In the genomic region with DNA sequence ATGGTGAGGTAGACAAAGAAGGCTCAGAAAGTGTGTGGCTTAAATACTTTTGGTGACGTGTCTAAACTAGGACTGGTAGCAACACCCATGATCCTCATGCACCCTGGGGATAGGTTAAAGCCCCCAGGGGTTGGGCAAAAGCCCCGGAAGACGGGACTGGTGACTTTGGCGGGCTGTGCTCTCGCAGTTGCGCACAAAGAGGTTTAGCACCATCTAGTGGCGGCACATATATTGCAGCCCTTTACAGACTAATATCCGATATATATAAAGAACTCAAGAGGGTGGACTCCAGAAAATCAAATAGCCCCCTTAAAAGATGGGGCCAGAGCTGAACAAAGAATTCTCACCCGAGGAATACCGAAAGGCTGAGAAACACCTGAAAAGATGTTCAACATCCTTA, we compare ENCODE assay signal across 8 mouse cellular contexts. TPM values are rescaled to one million over a fixed set of nuclear protein-coding genes. Genes with fewer than 3 reads are reported as not detected.
DNase-seq lines count a peak whose midpoint lies in the region; ATAC-seq and TF ChIP-seq lines count a peak whose summit lies in the region.
"Not testable (repeated sequence)": the region's sequence is repeated elsewhere in the genome, so short reads cannot be mapped to it uniquely, and the experiment has no call there.

No protein-coding gene starts in this region.

- not testable (repeated sequence) for H3K4me1 ChIP-seq in forebrain, embryonic 13.5 days; liver, postnatal 0 days (ENCODE audit: insufficient read depth); olfactory bulb, adult 2 months (ENCODE audit: control insufficient read depth, insufficient read depth, low read length)

- intact Hi-C loops in heart, postnatal 36 days (cut with DNase I), result loop anchor here (1.0 to 5.0 kb wide), 2 partner anchors 79 to 122 kb away; no protein-coding TSS in a partner anchor

- not testable (repeated sequence) for H3K27ac ChIP-seq in forebrain, embryonic 13.5 days; liver, postnatal 0 days (ENCODE audit: low read depth); olfactory bulb, adult 2 months (ENCODE audit: insufficient read depth, low read depth, low read length)

- peak; percentile 73 for TF ChIP-seq CTCF in liver, postnatal 0 days (IDR thresholded peaks at IDR 0.05; ENCODE audit: low read depth)
- 0 out of 2 replicates have a peak, but pooled peaks have one; percentile 13 for TF ChIP-seq CTCF in olfactory bulb, adult 2 months (IDR thresholded peaks at IDR 0.05; ENCODE audit: insufficient read depth, low read depth, low read length)

- H3K27me3 ChIP-seq in forebrain, embryonic 13.5 days; liver, postnatal 0 days (ENCODE audit: insufficient read depth, low read length): not testable (repeated sequence)

- not testable (repeated sequence) for TF ChIP-seq EP300 in liver, postnatal 0 days (IDR thresholded peaks at IDR 0.05; ENCODE audit: low read depth)

- H3K9ac ChIP-seq in forebrain, embryonic 13.5 days; liver, postnatal 0 days (replicated peaks): not testable (repeated sequence)

- not testable (repeated sequence) for H3K36me3 ChIP-seq in forebrain, embryonic 13.5 days (ENCODE audit: poor library complexity, severe bottlenecking); liver, postnatal 0 days (replicated peaks; ENCODE audit: insufficient read depth, low read length)

- not testable (repeated sequence) for ATAC-seq in forebrain, embryonic 13.5 days; liver, postnatal 0 days

- peak; percentile 67 for DNase-seq in ES-CJ7 (ENCODE audit: low read depth, low spot score)
- DNase-seq in cerebellum, adult 11-12 months, result peak; percentile 5
- DNase-seq in heart, postnatal 36 days, result peak; percentile 33 to 53
- DNase-seq in layer of hippocampus, adult 18-20 months (ENCODE audit: low spot score in 2 of 2), result peak; percentile 9 to 61
- DNase-seq in liver, postnatal 0 days, result peak; percentile 61
- peak; percentile 70 for DNase-seq in thymus, postnatal 0 days (ENCODE audit: low spot score)

- peak overlapping the region; percentile 22; the same call in 1 of the 2 replicates for H3K4me2 ChIP-seq in forebrain, embryonic 13.5 days
- not testable (repeated sequence) for H3K4me2 ChIP-seq in liver, postnatal 0 days (ENCODE audit: low read depth, low read length)

- H3K9me3 ChIP-seq in forebrain, embryonic 13.5 days (replicated peaks); liver, postnatal 0 days (ENCODE audit: low read length): not testable (repeated sequence)

- WGBS in forebrain, embryonic 13.5 days, result 3% methylated on average over 10 of the region's 10 CpGs
- 4% methylated on average over 10 of the region's 10 CpGs for WGBS in liver, postnatal 0 days (ENCODE audit: insufficient replicate concordance)
- 3% methylated on average over 10 of the region's 10 CpGs for WGBS in olfactory bulb, adult 2 months

- not testable (repeated sequence) for H3K4me3 ChIP-seq in forebrain, embryonic 13.5 days; liver, postnatal 0 days (ENCODE audit: low read depth, low read length); olfactory bulb, adult 2 months (ENCODE audit: insufficient read depth, low read depth, low read length)

- not testable (repeated sequence) for TF ChIP-seq POLR2A in olfactory bulb, adult 2 months (IDR thresholded peaks at IDR 0.05; ENCODE audit: insufficient read depth, low read depth, low read length)

RNA-seq across cellular contexts. Expression of a gene that starts 12.3 kb away (rescaled TPM):
- polyA plus RNA-seq in forebrain, embryonic 13.5 days (2015; fragmentation: Nextera tagmentation; extraction: Ambion mirVana), result not detected in 2 replicates
- not detected for total RNA-seq in heart, postnatal 36 days (2021)
- total RNA-seq in layer of hippocampus, adult 18-20 months (2021), result not detected
- polyA plus RNA-seq in liver, postnatal 0 days (2015; fragmentation: Nextera tagmentation; extraction: Ambion mirVana), result not detected in 2 replicates
- polyA plus RNA-seq in olfactory bulb, adult 2 months (2012; ENCODE audit: insufficient read depth, insufficient read length, low replicate concordance, missing spikeins), result not detected in 2 replicates
- polyA plus RNA-seq in thymus, postnatal 0 days (2015; fragmentation: Nextera tagmentation; extraction: Ambion mirVana), result 0.31 and 0.42 TPM in 2 replicates

RNA-seq across cellular contexts. Expression of a gene that starts 37.1 kb away (rescaled TPM):
- polyA plus RNA-seq in forebrain, embryonic 13.5 days (2015; fragmentation: Nextera tagmentation; extraction: Ambion mirVana), result not detected in 2 replicates
- total RNA-seq in heart, postnatal 36 days (2021), result not detected
- not detected for total RNA-seq in layer of hippocampus, adult 18-20 months (2021)
- polyA plus RNA-seq in liver, postnatal 0 days (2015; fragmentation: Nextera tagmentation; extraction: Ambion mirVana), result not detected in 2 replicates
- not detected in 2 replicates for polyA plus RNA-seq in olfactory bulb, adult 2 months (2012; ENCODE audit: insufficient read depth, insufficient read length, low replicate concordance, missing spikeins)
- 0.18 and 0.28 TPM in 2 replicates for polyA plus RNA-seq in thymus, postnatal 0 days (2015; fragmentation: Nextera tagmentation; extraction: Ambion mirVana)

Comparison
In these comparisons a context has a peak if more than half of its experiments do, and no peak if none do; other contexts are left out.
1. DNase-seq: peak in every context shown above with its lines; median percentile 70 in thymus, postnatal 0 days; 67 in ES-CJ7; 61 in liver, postnatal 0 days; 43 in heart, postnatal 36 days; 35 in layer of hippocampus, adult 18-20 months; 5 in cerebellum, adult 11-12 months.